Mouse (Mus musculus): ENCODE data around the gene Eef1a1.
"Not testable (repeated sequence)": the region's sequence is repeated elsewhere in the genome, so short reads cannot be mapped to it uniquely, and the experiment has no call there.

Gene Eef1a1

DNA sequence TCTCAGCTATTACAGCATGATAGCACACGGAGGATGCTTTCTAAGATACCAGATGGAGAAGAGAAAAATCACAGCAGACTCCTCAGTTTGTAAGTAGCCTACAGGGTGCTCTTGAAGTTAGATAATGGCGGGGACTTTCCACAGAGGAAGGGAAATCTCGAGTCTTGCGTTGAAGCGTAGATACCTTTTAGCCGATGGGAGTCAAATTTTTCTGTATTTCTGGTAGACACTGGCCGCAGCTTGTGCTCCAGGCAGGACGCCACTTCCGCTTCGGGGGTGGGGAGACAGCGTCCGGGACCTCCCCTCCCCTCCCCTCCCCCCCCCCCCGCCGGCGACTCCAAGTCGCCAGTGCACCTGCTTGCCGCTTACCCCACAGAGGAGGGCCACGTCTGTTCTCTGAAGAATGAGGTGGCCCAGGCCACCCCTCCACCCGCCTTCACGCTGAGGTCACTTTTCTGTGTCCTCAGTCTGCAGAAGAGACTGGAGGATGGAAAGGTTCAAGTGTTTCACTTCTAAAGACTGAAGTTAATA is at the start of gene Eef1a1:
Gene Eef1a1, minus strand, starts transcription at position 262 of the 531 bp plus-strand sequence.
- peak; percentile 47 for DNase-seq (ENCODE audit: low spot score)

DNA sequence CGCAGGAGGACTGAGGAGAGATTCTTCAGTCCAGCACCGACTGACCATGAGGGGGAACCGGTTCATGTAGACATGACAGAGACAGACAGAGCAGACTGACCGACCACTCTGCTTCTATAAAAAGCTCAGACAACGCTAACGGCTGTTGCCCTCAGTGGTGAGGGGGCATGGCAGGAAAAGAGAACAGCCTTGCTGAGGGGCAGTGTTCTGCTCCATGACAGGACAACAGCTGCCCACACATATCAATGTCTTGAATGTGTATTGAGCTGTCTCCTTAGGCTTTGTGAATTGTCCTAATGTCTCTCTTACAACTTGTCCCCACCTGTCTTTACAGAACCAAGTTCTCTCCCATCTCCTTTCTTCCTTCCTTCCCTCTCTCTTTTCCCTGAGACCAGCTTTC is 49.5 kb upstream of the Eef1a1 start:
- DNase-seq (ENCODE audit: low spot score), result no peak

DNA sequence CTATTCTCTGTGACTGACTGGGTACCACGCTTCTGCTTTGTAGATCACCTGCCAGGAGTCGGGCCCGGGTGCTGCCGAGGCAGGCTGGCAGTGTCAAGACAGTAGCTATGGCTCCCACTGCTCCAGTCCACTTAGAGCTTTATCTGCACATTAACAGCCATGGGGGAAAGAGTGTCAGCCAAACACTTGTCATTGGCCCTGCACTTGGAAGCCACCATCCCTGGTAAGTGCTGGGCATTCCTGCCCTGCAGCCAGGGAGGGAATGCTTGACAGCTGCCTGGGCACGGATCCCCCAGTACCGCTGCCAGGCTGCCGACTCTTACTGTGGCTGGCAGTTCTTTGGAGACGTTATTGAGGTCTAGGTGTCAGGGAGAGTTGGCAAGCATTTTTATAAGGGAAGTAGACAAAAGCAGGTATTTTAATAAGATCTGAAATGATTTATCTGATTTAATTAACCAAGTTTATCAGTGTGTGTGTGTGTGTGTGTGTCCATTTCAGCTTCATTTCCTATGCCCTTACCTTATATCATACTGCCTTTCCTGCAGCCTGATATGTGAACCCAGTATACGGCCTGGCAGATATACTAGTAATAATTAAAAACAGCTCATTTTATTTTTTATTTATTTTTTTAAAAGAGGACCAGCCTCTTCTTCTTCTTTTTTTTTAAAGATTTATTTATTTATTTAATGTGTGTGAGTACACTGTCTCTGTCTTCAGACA is 48.4 kb upstream of the Eef1a1 start:
- no peak for DNase-seq (ENCODE audit: low spot score)

DNA sequence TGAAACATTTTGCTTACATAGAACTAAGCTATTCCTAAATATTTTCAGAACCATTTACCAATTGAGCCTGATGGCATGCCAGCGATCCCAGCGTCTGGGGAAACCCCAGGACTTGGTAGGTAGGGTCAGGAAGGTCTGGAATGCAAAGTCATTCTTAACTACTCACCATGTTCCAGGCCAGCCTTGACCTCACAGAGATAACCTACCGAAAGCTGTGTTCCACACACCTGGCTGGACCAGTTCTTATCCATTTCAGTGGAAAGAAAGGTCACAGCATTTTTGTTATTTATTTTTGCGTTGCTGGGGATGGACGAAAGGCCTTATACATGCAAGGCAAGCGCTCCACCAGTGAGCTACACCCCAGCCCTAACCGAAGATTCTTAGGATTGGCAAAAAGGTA is 45.7 kb upstream of the Eef1a1 start:
- no peak for DNase-seq (ENCODE audit: low spot score)

DNA sequence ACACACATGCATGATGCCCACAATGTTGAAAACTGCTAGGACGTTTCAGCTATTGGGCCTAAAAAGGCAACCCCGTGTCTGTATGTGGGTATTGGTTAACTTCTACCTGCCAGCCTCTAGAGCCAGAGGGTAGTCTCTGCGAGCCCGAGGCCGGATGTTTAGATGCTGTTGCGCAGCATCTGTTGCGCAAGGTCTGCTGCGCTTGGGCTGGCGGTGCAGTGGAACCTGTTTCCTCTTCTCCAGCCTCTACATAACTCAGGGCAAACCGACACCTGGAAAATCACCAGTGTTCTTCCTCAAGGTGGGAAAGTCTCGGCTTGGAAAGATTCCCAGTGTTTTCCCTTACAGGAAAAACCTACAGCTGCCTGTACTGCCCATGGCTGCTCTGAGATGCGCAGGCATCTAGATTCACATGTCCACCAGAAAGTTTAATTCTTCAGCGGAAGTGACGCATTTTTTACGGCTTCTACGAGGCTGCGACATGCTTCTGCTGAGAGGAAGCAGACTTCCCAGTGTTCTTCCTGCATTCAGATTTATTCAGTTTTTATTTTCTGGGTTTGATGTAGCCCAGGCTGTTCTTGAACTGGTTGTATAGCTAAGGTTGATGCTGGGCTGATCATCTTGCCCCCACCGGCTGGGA is 44.5 kb upstream of the Eef1a1 start:
- peak; percentile 38 for DNase-seq (ENCODE audit: low spot score)

DNA sequence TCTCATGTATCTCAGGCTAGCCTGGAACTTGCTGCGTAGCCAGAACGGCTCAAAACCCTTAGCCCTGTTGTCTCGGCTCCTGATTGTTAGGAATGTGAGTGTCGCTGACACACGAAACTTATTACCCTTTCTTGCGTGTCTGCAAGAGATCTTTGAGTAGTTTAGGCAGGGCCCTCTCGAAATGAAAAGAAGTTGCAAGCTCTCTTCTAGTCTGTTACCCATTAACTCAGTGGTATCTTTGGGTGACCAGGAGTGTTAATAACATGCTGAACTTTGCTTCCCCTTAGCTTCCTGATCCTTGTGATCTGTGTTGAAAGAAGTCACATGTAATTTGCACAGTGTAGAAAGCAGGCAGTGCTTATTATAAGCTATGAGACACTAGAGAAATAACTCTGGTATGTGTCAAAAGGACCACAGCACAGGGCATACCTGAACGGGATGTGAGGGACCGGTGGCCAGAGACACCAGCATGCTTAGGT is 43.4 kb upstream of the Eef1a1 start:
- no peak for DNase-seq (ENCODE audit: low spot score)

DNA sequence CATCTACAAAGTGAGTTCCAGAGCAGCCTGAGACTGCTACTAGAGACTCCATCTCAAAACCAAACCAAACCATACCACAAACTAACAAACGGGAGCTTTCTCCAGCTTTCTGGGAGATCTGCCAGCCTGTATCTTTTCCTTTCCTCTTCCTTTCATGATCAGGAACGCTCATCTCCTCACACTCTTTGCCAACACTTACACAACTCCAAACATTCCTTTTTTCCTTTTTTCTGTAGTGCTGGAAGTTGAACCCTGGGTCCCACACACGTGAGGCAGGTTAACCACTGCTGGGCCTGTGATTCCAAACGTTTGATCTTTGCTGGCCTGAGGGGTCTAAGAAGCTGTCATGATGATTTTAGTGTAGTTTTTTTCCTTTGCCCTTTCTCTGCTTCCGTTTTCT is 42.9 kb upstream of the Eef1a1 start:
- DNase-seq (ENCODE audit: low spot score), result no peak

DNA sequence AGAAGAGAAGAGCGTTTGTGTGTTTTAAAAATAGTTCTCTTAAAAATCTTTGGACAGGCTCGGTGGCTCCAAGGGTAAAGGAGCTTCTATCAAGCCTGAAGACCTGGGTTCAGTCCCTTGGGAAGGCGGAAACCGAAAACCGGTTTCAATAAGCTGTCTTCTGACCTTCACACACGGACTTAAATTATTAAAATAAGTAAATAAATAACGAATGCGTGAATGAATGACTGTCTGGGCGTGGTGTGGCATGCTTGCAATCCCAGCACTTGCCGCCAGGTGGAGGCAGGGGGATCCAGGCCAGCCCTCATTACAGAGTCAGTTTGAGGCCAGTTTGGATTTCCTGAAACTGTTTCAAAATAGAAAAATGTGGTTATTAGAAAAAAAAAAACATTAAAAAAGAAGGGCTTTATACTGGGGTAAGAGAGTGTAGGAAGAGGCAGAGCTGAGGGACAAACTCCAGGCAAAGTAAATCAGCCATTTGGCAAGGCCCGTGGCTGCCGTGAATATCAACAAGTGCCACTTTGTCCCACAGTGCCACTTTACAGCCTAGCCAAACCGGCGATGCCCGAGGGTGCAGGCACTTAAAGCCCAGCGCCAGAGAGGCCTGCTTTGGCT is 38.9 kb upstream of the Eef1a1 start:
- peak; percentile 70 for DNase-seq (ENCODE audit: low spot score)

DNA sequence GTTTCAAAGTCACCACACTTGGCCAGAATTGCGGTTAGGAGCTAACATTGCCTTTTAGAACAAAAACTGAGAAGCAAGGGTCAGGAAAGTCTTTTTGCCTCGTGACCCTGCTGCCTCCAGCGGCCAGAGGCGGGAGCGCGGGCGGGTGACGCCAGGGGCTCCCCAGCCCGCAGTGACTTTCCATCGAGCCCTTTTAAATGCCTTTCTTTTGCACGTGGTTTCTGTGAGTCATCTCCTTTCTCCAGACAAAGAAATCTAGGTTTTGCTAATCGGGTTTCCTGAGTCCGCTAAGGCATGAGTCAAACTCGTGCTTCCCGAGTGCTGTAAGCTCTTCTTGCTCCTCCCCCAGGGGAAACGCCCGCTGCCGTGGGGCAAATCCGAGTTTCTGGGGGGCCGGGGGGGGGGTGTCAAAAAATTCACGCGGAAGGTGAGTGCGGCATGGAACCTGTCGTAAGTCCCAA is 38.4 kb upstream of the Eef1a1 start:
- DNase-seq (ENCODE audit: low spot score), result peak; percentile 62

DNA sequence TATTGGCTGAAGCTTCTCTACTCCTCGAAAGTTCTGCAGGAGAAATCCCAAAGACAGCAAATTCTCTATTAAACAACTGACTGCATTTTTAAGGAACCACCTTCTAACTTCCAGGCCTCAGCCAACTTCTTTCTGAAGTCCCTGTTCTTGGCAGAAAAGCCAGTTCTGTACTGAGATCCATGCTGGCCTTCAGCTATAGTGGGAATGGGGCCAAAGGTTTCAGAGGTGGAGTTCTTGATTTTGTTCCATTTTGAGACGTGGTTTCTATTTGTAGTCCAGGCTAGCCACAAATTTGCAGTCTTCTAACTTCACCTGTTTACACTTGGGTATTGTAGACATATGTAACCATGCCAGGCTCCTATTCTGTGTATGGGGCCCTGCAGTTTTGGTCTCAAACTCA is 37.3 kb upstream of the Eef1a1 start:
- DNase-seq (ENCODE audit: low spot score), result no peak

DNA sequence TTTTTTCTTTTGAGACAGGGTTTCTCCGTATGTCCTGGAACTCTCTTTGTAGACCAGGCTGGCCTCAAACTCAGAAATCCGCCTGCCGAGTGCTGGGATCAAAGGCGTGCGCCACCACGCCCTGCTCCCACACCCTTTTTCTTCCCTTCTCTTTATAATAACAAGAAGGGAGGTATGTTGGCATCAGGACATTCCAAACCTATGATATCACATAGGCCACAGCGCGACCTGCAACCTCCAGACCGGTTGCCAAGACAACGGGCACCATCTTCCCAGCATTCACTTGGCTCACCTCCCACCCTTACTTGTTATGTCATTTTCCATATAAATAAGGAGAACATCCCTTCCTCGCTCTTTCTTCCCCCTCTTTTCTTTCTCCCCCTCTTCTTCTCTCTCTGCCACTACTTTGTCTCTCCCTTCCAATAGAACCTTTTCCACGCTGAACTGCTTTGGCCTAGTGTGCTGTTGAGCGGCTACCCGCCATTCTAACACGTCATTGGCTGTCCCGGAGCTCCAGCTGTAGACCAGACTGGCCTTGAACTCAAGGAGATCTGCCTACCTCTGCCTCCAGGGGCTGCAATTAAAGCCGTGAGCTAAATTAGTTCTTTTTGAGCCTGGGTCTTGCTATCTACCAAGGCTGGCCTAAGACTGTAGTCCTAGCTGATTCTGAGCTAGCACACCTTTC is 36.6 kb upstream of the Eef1a1 start:
- no peak for DNase-seq (ENCODE audit: low spot score)

DNA sequence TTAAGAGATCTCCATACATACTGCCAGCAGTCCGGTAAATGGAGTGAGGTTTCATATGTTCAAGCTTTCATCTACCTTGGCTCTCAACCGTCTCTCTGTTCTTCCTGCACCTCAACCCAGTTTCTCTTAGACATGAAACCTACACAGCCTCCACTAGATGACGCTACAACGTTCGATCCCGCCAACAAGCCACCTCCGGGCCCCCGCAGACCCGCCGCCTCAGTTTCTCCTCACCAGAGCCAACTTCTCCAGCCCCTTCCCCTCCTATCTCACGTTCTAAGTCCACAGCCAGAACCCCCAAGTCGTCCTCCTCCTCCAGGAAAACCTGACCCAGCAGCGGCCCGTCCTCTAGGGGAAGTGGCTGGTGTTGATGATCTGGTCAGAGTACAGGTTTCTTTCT is 32.7 kb upstream of the Eef1a1 start:
- DNase-seq (ENCODE audit: low spot score), result no peak

DNA sequence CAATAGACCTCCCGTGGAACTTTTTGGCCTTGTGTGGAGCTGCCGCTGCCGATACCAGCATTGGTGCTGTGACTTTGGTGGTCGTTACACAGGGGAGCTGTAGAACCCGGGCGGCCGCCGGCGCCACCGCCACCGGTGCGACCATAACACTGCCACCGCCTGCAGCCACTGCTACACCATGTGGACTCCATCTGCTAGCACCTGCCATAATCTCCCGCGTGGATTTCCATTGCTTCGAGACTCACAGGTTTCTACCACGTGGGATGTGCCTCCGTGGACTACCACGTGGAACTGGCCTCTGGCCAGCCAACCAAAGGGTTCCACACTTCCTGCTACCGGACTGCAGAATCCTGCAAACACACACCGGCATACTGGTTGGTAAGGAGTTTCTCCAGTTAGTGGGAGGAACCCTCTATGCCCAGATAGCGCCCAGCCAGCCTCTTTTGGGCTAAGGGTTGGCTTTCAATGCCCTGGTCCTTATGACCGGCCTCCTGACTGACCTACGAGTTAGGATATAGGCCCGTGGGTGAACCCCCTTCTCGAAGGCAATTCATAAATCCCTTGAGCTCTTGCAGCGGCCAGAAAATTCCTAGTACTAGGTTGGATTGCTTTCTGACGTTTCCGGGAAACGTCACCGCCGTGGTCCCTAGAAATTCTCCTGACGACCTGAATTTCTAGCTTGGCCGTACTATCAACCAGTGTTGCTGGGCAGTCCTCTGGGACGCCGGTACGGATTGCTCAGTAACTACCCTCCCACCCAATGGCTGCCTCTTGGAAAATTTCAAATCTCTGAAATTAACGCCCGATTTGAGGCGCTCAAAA is 32.0 kb upstream of the Eef1a1 start:
- DNase-seq (ENCODE audit: low spot score), result peak; percentile 63

DNA sequence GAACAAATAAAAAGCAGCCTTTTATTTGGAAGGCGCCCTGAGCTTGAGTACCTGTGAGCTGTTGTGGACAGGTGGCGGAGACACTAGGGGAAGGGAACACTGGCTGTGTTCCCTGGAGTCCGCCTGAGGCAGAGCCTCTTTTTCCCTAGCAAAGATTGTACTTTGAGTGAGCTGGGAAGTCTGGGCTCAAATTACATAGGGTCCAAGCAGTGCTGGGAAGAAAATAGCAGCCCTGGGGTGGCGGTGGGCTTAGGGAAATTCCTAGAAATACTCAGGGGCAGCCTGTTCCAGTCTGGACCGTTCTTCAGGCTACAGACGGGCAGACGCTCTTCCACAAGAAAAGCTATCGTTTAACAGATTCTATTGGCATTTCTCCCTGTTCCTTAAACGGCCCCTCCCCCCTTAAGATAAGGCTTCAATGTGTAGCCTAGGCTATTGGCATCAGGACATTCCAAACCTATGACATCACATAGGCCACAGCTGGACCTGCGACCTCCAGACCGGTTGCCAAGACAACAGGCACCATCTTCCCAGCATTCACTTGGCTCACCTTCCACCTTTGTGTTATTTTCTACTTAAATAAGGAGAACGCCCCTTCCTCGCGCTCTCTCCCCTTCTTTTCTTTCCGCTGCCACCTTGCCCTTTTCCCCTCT is 31.3 kb upstream of the Eef1a1 start:
- DNase-seq (ENCODE audit: low spot score), result peak; percentile 79

DNA sequence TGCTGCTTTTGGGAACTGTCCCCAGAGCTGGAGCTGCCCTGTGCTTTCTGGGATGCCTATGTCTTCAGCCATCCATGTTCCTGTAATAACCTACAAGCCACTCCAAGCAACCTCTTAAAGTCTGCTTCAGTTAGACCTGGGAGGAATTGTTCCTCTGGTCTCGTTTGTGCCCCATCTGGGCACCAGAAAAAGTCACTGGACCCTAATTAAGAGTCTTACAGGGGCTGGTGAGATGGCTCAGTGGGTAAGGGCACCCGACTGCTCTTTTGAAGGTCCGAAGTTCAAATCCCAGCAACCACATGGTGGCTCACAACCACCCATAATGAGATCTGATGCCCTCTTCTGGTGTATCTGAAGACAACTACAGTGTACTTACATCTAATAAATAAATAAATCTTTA is 28.3 kb upstream of the Eef1a1 start:
- not testable (repeated sequence) for DNase-seq (ENCODE audit: low spot score)

DNA sequence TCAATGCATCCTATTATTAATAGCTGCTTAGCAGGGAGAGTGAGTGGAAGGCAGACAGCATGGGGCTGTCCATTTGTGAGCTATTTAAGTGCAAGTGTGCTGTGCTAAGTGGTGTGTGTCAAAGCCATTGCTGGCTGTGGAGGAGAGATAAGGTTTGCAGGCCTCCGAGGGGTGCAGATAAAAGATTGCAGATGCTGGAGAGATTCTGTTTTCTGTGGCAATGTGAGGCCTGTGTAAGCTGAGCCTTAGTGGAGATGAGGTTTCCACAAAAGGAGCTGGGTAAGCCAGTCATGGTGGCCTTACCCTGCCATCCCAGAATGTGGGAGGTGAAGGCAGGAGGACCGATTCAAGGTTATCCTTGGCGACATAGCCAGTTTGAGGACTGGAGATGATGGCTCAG is 27.2 kb upstream of the Eef1a1 start:
- no peak for DNase-seq (ENCODE audit: low spot score)

DNA sequence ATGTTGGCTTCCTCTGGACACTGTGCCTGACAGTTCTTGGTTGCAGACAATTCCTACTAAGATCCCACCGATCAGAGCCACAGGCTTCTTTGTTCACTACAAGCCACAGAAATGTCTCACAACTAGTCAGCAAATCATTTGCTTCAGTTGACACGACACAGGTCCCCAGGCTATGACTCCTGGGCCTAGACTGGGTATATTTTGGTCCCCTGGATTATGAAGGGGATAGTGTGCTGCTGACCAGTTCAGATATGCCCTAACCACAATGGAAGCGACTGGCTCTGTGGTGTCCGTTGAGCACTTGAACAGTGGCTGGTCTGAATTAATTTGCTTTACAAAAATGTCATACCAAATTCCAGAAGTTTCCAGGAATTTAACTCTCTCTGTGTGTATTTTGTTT is 25.7 kb upstream of the Eef1a1 start:
- DNase-seq (ENCODE audit: low spot score), result no peak

DNA sequence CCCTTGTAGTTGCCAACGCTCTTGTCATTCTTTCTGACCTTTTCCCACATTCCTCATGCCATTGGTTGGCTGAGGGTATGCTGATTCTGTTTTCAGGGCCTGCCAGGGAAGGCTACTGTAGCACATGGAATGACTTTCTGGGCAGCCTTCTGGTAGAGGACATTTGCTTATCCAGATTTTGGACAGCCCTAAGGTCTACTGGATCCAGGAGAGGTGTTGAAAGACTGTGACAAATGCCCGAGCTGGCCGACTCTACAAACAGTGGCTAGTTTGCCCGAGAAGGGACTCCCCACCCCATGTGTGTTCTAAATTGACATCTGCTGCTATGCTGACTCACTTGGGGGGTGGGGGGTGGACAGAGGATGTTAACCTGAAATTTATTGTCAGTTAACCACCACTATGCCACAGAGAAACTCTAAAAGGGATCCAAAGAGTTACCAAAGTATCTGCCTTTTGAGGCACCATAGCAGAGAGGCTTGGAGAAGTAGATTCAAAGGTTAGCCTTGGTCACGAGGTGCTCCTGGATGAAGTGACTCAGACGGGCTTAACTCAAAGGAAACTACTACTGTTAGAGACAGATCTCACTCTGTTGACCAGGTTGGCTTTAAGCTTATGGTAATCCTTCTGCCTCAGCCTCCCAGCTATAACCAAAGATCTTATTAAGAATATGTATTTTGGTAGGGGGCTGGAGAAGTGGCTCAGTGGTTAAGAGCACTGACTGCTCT is 25.0 kb upstream of the Eef1a1 start:
- no peak for DNase-seq (ENCODE audit: low spot score)

DNA sequence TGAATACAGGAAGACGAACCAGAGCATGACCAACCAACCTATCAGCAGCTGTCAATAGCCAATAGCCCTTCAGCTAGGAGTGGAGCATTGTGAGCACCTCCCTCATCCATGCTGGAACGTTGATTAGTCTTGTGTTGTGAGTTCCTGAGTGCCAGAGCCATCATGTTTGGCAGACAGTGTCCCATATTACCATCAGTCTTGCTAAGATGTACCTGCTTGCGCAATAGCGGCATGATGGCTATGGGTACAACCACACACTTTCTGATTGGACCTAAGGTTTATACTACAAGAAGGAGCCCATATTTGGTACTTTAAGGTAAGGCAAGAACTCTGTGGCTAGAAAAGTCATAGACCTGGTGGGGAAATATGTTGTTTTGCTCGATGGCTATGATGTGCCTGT is 22.8 kb upstream of the Eef1a1 start:
- DNase-seq (ENCODE audit: low spot score), result no peak

DNA sequence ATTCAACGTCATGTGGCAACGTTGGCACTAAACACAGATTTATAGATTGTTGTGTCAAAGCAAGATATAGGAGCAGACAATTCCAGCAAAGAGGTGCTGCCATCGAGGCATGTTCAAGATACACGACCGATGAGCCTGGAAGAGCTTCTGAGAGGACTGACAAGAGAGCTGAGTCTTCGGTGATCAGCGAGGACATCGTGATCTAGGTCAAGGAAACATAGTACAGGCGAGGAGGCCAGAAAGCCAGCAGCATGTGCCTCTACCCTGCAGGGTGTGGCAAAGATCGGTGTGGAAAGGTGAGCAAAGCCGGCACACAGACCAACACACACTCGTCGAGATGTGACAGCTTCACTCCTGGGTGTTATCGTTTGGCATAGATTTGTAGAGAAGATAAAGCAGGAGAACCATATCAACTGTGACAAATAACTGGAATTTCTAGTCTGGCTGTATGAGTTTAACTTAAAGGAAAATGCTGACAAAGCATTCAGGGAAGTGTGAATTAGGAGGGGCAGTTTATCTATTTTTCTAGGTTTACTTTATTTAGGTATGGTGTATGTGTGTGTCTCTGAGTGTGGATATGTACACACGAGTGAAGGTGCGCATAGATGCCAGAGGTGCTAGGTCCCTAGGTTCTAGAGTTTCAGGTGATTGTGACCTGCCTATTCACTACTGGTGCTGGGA is 19.3 kb upstream of the Eef1a1 start:
- DNase-seq (ENCODE audit: low spot score), result no peak

Data from testis, postnatal 14 days (tissue).